Mouse (Mus musculus) MEL (cell line): Measurements from ENCODE around the gene Foxn2. TPM values are rescaled to one million over a fixed set of nuclear protein-coding genes. Genes with fewer than 3 reads are reported as not detected.

Source experiments
- DNase-seq: peaks from one replicate; pipeline ENCODE4 v3.0.0; 2011; ENCODE audit warnings: low read depth, low spot score
- H3K27ac ChIP-seq: 2 replicates; pipeline ENCODE4 v1.5.1; 2012; ENCODE audit warnings: low read depth, mild to moderate bottlenecking, control low read depth, low read length, moderate library complexity; ENCODE audit not compliant: control insufficient read depth
- H3K27me3 ChIP-seq, 2 experiments: fragments of 150-350 bp in 1 of 2; sonication (generic) in 1 of 2; 2 replicates each; pipeline ENCODE4 v1.6.1; 2012; ENCODE audit warnings: low read length in 2 of 2, mild to moderate bottlenecking in 2 of 2, improper control_type of control experiment in 1 of 2, moderate library complexity in 1 of 2; ENCODE audit not compliant: insufficient read depth in 2 of 2, control insufficient read depth in 1 of 2
- H3K36me3 ChIP-seq, 2 experiments: 2 replicates each; pipeline ENCODE4 v1.6.1; 2012 to 2014; ENCODE audit warnings: low read length in 2 of 2, improper control_type of control experiment in 1 of 2, inconsistent platforms in 1 of 2, mild to moderate bottlenecking in 1 of 2; ENCODE audit not compliant: insufficient read depth in 2 of 2, control insufficient read depth in 1 of 2
- H3K4me1 ChIP-seq, 2 experiments: fragments of 150-350 bp in 1 of 2; sonication (generic) in 1 of 2; 2 replicates each; pipeline ENCODE4 v1.6.1; 2012; ENCODE audit warnings: low read length in 2 of 2, improper control_type of control experiment in 1 of 2, mild to moderate bottlenecking in 1 of 2; ENCODE audit not compliant: insufficient read depth in 2 of 2, control insufficient read depth in 1 of 2
- H3K4me3 ChIP-seq, 2 experiments: fragments of 150-350 bp in 1 of 2; sonication (generic) in 1 of 2; 2 replicates each; pipeline ENCODE4 v1.5.1; 2012; ENCODE audit warnings: low read depth in 2 of 2, low read length in 2 of 2, mild to moderate bottlenecking in 2 of 2, moderate library complexity in 2 of 2, control low read depth in 1 of 2, improper control_type of control experiment in 1 of 2; ENCODE audit not compliant: control insufficient read depth in 1 of 2, insufficient read depth in 1 of 2
- H3K79me2 ChIP-seq: 2 replicates; pipeline ENCODE4 v1.6.1; 2012; ENCODE audit warnings: mild to moderate bottlenecking, low read length, moderate library complexity; ENCODE audit not compliant: control insufficient read depth, poor library complexity, insufficient read depth
- H3K9ac ChIP-seq: 2 replicates; pipeline ENCODE4 v1.6.1; 2012; ENCODE audit warnings: low read depth, mild to moderate bottlenecking, control low read depth, low read length, moderate library complexity; ENCODE audit not compliant: control insufficient read depth, poor library complexity, severe bottlenecking
- H3K9me3 ChIP-seq: fragments of 150-350 bp; sonication (generic); replicated peaks from 2 replicates; pipeline ENCODE4 v1.6.1; 2012; ENCODE audit warnings: mild to moderate bottlenecking, low read length, improper control_type of control experiment, moderate library complexity; ENCODE audit not compliant: insufficient read depth
- BHLHE40 ChIP-seq: IDR thresholded peaks from 2 replicates; pipeline ENCODE4 v1.6.1; 2012; ENCODE audit warnings: low read depth, mild to moderate bottlenecking, inconsistent platforms, low read length, improper control_type of control experiment, borderline replicate concordance
- CHD2 ChIP-seq: IDR thresholded peaks from 2 replicates; pipeline ENCODE4 v1.6.1; 2011; ENCODE audit warnings: low read length, improper control_type of control experiment
- EP300 ChIP-seq, 2 experiments: IDR thresholded peaks; 2 replicates each; pipeline ENCODE4 v1.6.1; 2011; ENCODE audit warnings: improper control_type of control experiment in 2 of 2, low read length in 2 of 2, low read depth in 1 of 2, mild to moderate bottlenecking in 1 of 2
- ETS1 ChIP-seq: IDR thresholded peaks from 2 replicates; pipeline ENCODE4 v1.6.1; 2012; ENCODE audit warnings: low read depth, mild to moderate bottlenecking, inconsistent platforms, low read length, improper control_type of control experiment, moderate library complexity
- HCFC1 ChIP-seq: IDR thresholded peaks from 2 replicates; pipeline ENCODE4 v1.6.1; 2012; ENCODE audit warnings: low read depth, mild to moderate bottlenecking, inconsistent platforms, low read length, improper control_type of control experiment, moderate library complexity
- MAFK ChIP-seq: IDR thresholded peaks from 2 replicates; pipeline ENCODE4 v1.6.1; 2011; ENCODE audit warnings: low read depth, mild to moderate bottlenecking, low read length, improper control_type of control experiment, borderline replicate concordance
- MEF2A ChIP-seq: IDR thresholded peaks from 2 replicates; pipeline ENCODE4 v1.6.1; 2014; ENCODE audit warnings: low read depth, mild to moderate bottlenecking, inconsistent platforms, low read length, improper control_type of control experiment; ENCODE audit not compliant: poor library complexity, insufficient replicate concordance, severe bottlenecking; ENCODE audit errors: extremely low read depth
- MYB ChIP-seq: IDR thresholded peaks from 2 replicates; pipeline ENCODE4 v1.6.1; 2011; ENCODE audit warnings: mild to moderate bottlenecking, low read depth, low read length, improper control_type of control experiment
- NELFE ChIP-seq: IDR thresholded peaks from 2 replicates; pipeline ENCODE4 v1.6.1; 2011; ENCODE audit warnings: low read depth, low read length, improper control_type of control experiment
- NRF1 ChIP-seq: IDR thresholded peaks from 2 replicates; pipeline ENCODE4 v1.6.1; 2014; ENCODE audit warnings: low read depth, mild to moderate bottlenecking, inconsistent platforms, low read length, improper control_type of control experiment, moderate library complexity; ENCODE audit not compliant: poor library complexity, insufficient read depth, severe bottlenecking
- POLR2AphosphoS5 ChIP-seq: IDR thresholded peaks from 2 replicates; pipeline ENCODE4 v1.6.1; 2012; ENCODE audit warnings: low read depth, borderline replicate concordance, mild to moderate bottlenecking, inconsistent platforms, low read length, moderate library complexity, mixed read lengths
- RAD21 ChIP-seq: IDR thresholded peaks from 2 replicates; pipeline ENCODE4 v1.6.1; 2011; ENCODE audit warnings: mild to moderate bottlenecking, low read depth, low read length, improper control_type of control experiment
- SIN3A ChIP-seq: IDR thresholded peaks from 2 replicates; pipeline ENCODE4 v1.6.1; 2012; ENCODE audit warnings: low read length, improper control_type of control experiment, inconsistent platforms
- SMC3 ChIP-seq: IDR thresholded peaks from 2 replicates; pipeline ENCODE4 v1.6.1; 2011; ENCODE audit warnings: low read depth, low read length, improper control_type of control experiment
- TAL1 ChIP-seq: IDR thresholded peaks from 2 replicates; pipeline ENCODE4 v1.6.1; 2012; ENCODE audit warnings: mild to moderate bottlenecking, inconsistent platforms, low read length, moderate library complexity, mixed read lengths
- TBP ChIP-seq: IDR thresholded peaks from 2 replicates; pipeline ENCODE4 v1.8.0; 2011; ENCODE audit warnings: low read depth, low read length, improper control_type of control experiment
- UBTF ChIP-seq: IDR thresholded peaks from 2 replicates; pipeline ENCODE4 v1.6.1; 2012; ENCODE audit warnings: low read depth, mild to moderate bottlenecking, inconsistent platforms, low read length, improper control_type of control experiment, moderate library complexity, borderline replicate concordance; ENCODE audit not compliant: insufficient read depth
- USF1 ChIP-seq: IDR thresholded peaks from 2 replicates; pipeline ENCODE4 v1.6.1; 2014; ENCODE audit warnings: low read depth, mild to moderate bottlenecking, inconsistent platforms, low read length, improper control_type of control experiment, moderate library complexity
- USF2 ChIP-seq, 2 experiments: IDR thresholded peaks; 2 replicates each; pipeline ENCODE4 v1.6.1; 2011 to 2012; ENCODE audit warnings: improper control_type of control experiment in 2 of 2, low read length in 2 of 2, borderline replicate concordance in 1 of 2, inconsistent platforms in 1 of 2, low read depth in 1 of 2, mild to moderate bottlenecking in 1 of 2; ENCODE audit not compliant: insufficient read depth in 1 of 2
- ZC3H11A ChIP-seq: IDR thresholded peaks from 2 replicates; pipeline ENCODE4 v1.6.1; 2012; ENCODE audit warnings: low read depth, mild to moderate bottlenecking, inconsistent platforms, low read length, improper control_type of control experiment
- ZMIZ1 ChIP-seq: IDR thresholded peaks from 2 replicates; pipeline ENCODE4 v1.6.1; 2012; ENCODE audit warnings: low read depth, mild to moderate bottlenecking, inconsistent platforms, low read length, improper control_type of control experiment, moderate library complexity
- ZNF384 ChIP-seq: IDR thresholded peaks from 2 replicates; pipeline ENCODE4 v1.6.1; 2012; ENCODE audit warnings: low read depth, mild to moderate bottlenecking, inconsistent platforms, low read length, improper control_type of control experiment
- polyA plus RNA-seq, 2 experiments: library from polyadenylated mRNA; stranded (reverse) in 1 of 2; unstranded in 1 of 2; fragments of >175 nt in 1 of 2; fragments of >200 nt in 1 of 2; gene quantifications; 2 replicates each; pipeline versions ENCODE4 v1.2.1 to v1.2.4; 2012; ENCODE audit warnings: low replicate concordance in 2 of 2, low read depth in 1 of 2; ENCODE audit not compliant: insufficient read length in 2 of 2, insufficient read depth in 1 of 2, missing spikeins in 1 of 2
- total RNA-seq: library from RNA; depleted of rRNA; stranded (reverse); fragments of 300-350 nt; gene quantifications from 2 replicates; pipeline ENCODE4 v1.2.3, GENCODE M21; 2012

Gene Foxn2
- total and polyA plus RNA-seq, 3 experiments, result 20.0 to 133 (median 21.7) TPM

DNA sequence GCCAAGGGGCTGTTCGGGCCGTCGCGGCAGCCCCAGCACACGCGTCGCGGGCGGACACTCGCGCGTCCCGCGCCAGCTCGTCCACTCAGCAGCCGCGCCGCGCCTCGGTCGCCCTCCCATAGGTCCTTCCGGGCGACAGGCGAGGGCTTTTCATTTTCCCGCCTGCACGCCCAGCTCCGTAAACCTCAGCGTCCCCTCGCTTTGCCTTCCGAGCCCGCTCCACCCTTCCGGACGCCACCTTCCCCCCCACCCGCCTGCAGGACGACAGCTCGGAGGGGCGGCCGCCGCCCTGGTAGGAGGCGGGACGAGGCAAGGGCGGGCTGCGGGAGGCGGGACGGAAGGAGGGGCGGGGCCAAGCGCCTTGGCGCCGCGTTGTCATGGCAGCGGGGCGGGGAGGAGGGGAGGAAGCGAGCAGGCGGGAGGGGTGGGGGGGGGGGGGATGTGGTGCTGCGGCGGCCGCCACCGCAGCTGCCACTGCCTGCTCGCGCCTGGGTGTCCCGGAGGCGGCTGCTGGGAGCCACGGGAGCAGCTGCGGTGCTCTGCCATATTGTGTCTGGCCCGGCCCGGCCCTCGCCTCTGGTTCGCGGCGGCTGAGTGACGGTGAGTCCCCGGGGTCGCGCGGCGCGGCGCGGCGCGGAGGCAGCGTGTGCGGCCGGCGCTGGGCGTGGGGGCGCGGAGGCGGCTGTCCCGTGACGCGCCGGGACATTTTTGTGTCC is at the start of gene Foxn2 (continued):
- TF ChIP-seq ZMIZ1 (no peak), USF2 (IDR thresholded peaks at IDR 0.05; ENCODE audit: borderline replicate concordance in 1 of 2, insufficient read depth in 1 of 2, low read depth in 1 of 2, low read length in 2 of 2) (no peak), POLR2AphosphoS5 (no peak)

DNA sequence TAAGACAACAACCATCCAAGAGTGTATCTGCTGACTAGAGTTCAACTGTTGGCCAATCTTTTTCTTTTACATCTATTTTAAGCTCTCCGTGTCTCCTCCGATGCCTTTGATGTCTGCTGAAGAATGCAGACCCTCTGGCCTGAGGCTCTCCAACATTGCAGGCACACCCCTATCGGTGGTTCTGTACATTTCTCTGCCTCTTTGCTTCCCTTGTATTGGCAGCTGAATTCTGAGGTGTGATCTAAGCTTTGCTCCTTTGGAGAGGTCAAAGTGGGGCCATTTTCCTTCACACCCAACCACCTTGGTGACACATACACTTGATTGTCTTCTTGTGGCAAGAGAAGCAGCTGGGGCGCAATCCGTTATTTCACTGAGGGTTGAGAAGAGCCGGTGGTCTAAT is 43.0 kb upstream of the Foxn2 start:
- Histone ChIP-seq H3K4me3 (no peak overlapping the region), H3K79me2 (no peaks in the 10 kb centered on the region), H3K27ac (no peak overlapping the region), H3K9ac (no peak overlapping the region), H3K9me3 (no peaks in the 10 kb centered on the region), H3K4me1 (no peaks in the 10 kb centered on the region), H3K27me3 (no peaks in the 10 kb centered on the region), H3K36me3 (no peaks in the 10 kb centered on the region)
- no peak for TF ChIP-seq CHD2
- TF ChIP-seq MEF2A, result no peak
- no peak for TF ChIP-seq HCFC1
- TF ChIP-seq ETS1, result no peak
- TF ChIP-seq UBTF, result no peak
- TF ChIP-seq SIN3A, result no peak
- TF ChIP-seq ZC3H11A, result no peak
- no peak for TF ChIP-seq EP300 (IDR thresholded peaks at IDR 0.05; ENCODE audit: low read depth in 1 of 2, low read length in 2 of 2)
- no peak for TF ChIP-seq TBP
- TF ChIP-seq MYB, result no peak
- TF ChIP-seq NELFE, result no peak
- no peak for TF ChIP-seq BHLHE40
- no peak for TF ChIP-seq NRF1
- TF ChIP-seq RAD21, result no peak
- no peak for TF ChIP-seq ZNF384
- TF ChIP-seq SMC3, result no peak
- TF ChIP-seq TAL1, result no peak
- TF ChIP-seq USF1, result no peak
- no peak for TF ChIP-seq MAFK
- no peak for DNase-seq
